Mouse (Mus musculus): ENCODE data around the gene Tescl. TPM values are rescaled to one million over a fixed set of nuclear protein-coding genes. Genes with fewer than 3 reads are reported as not detected.
A peak's percentile ranks its signal among the peaks of the same experiment; 100 is the strongest.

The Tescl gene
- total RNA-seq, 1 experiment from 2014 or later, result 1.0 TPM

- DNase-seq, result peak; percentile 56
Observed at GRCm38 (mm10) chr7:24363228-24363627, 29.5 kb upstream of the Tescl start.

- no peak for DNase-seq
Observed at GRCm38 (mm10) chr7:24361001-24361400, 27.3 kb upstream of the Tescl start.

- peak; percentile 47 for DNase-seq
Observed at GRCm38 (mm10) chr7:24359269-24359668, 25.5 kb upstream of the Tescl start.

- no peak for DNase-seq
Observed at GRCm38 (mm10) chr7:24357899-24358298, 24.2 kb upstream of the Tescl start.

GRCm38 (mm10) chr7:24356081-24356480 is 22.3 kb upstream of the Tescl start:
- DNase-seq, result peak; percentile 39

- DNase-seq, result no peak
Observed at GRCm38 (mm10) chr7:24355646-24356045, 21.9 kb upstream of the Tescl start.

- DNase-seq, result no peak
Observed at GRCm38 (mm10) chr7:24348896-24349295, 15.2 kb upstream of the Tescl start, which contains the start of gene Lypd5. Gene Lypd5, plus strand, starts transcription at chr7:24349196.

- no peak for DNase-seq
Observed at GRCm38 (mm10) chr7:24346444-24346843, 12.7 kb upstream of the Tescl start.

GRCm38 (mm10) chr7:24343701-24344272 is 10.1 kb upstream of the Tescl start:
- DNase-seq, result no peak

GRCm38 (mm10) chr7:24338241-24338640 is 4.5 kb upstream of the Tescl start:
- no peak for DNase-seq

- peak; percentile 75 for DNase-seq
Observed at GRCm38 (mm10) chr7:24335699-24336309, 2.1 kb upstream of the Tescl start.

GRCm38 (mm10) chr7:24327281-24327975 is 6.3 kb downstream of the Tescl start:
- DNase-seq, result no peak

- DNase-seq, result no peak
Observed at GRCm38 (mm10) chr7:24326273-24327135, 7.2 kb downstream of the Tescl start.

GRCm38 (mm10) chr7:24325675-24326128 is 8.0 kb downstream of the Tescl start:
- DNase-seq, result no peak

GRCm38 (mm10) chr7:24325197-24325596 is 8.5 kb downstream of the Tescl start:
- DNase-seq, result peak; percentile 36

GRCm38 (mm10) chr7:24322593-24322992 is 11.1 kb downstream of the Tescl start:
- no peak for DNase-seq

GRCm38 (mm10) chr7:24318942-24319341 is 14.8 kb downstream of the Tescl start:
- DNase-seq, result no peak

GRCm38 (mm10) chr7:24316567-24317092 is 17.1 kb downstream of the Tescl start, which contains the start of gene Zfp94:
Gene Zfp94, minus strand, starts transcription at chr7:24316666.
- peak; percentile 94 for DNase-seq

GRCm38 (mm10) chr7:24315726-24316566 is 17.8 kb downstream of the Tescl start:
- DNase-seq, result no peak

- DNase-seq, result peak; percentile 45
Observed at GRCm38 (mm10) chr7:24300771-24301282, 32.9 kb downstream of the Tescl start, which contains the start of gene Zfp61. Gene Zfp61, minus strand, starts transcription at chr7:24301232.

Measured in adrenal gland, postnatal 25 days (tissue).